Mouse (Mus musculus) right cerebral cortex, postnatal 25 days (tissue): Measurements from ENCODE around the gene Nrbp1.
"Not testable (repeated sequence)": the region's sequence is repeated elsewhere in the genome, so short reads cannot be mapped to it uniquely, and the experiment has no call there.

ENCODE experiments used
- DNase-seq: peaks from one replicate; pipeline ENCODE4 v3.0.0; 2022

The Nrbp1 gene

GRCm38 (mm10) chr5:31216554-31216953 lies 24.1 kb upstream of the Nrbp1 start:
- DNase-seq = not testable (repeated sequence)

- DNase-seq = no peak
Measured at GRCm38 (mm10) chr5:31218294-31218693, 22.4 kb upstream of the Nrbp1 start.

- no peak for DNase-seq
Measured at GRCm38 (mm10) chr5:31219070-31219469, 21.6 kb upstream of the Nrbp1 start.

- no peak for DNase-seq
Measured at GRCm38 (mm10) chr5:31219474-31219873, 21.2 kb upstream of the Nrbp1 start.

GRCm38 (mm10) chr5:31219911-31220447 lies 20.7 kb upstream of the Nrbp1 start:
- DNase-seq = peak; percentile 55

- peak; percentile 97 for DNase-seq
Measured at GRCm38 (mm10) chr5:31220448-31221303, 20.0 kb upstream of the Nrbp1 start, which contains the start of gene Ppm1g. Gene Ppm1g, minus strand, starts transcription at chr5:31220687.

- DNase-seq = peak; percentile 12
Measured at GRCm38 (mm10) chr5:31221304-31221945, 19.2 kb upstream of the Nrbp1 start.

GRCm38 (mm10) chr5:31222696-31223095 lies 18.0 kb upstream of the Nrbp1 start:
- no peak for DNase-seq

GRCm38 (mm10) chr5:31226641-31227040 lies 14.0 kb upstream of the Nrbp1 start:
- DNase-seq = no peak

GRCm38 (mm10) chr5:31241522-31242034 lies 914 bp downstream of the Nrbp1 start:
- DNase-seq = no peak

GRCm38 (mm10) chr5:31242191-31242590 lies 1.5 kb downstream of the Nrbp1 start:
- no peak for DNase-seq

GRCm38 (mm10) chr5:31250716-31251115 lies 10.1 kb downstream of the Nrbp1 start:
- DNase-seq = no peak

GRCm38 (mm10) chr5:31251541-31252101 lies 11.0 kb downstream of the Nrbp1 start, which contains the start of gene Krtcap3:
Gene Krtcap3, plus strand, starts transcription at chr5:31251691.
- no peak for DNase-seq

GRCm38 (mm10) chr5:31252151-31252550 lies 11.5 kb downstream of the Nrbp1 start:
- DNase-seq = no peak

- DNase-seq = no peak
Measured at GRCm38 (mm10) chr5:31252795-31253545, 12.3 kb downstream of the Nrbp1 start.

- DNase-seq = no peak
Measured at GRCm38 (mm10) chr5:31253806-31254205, 13.1 kb downstream of the Nrbp1 start.

- DNase-seq = no peak
Measured at GRCm38 (mm10) chr5:31254452-31254851, 13.8 kb downstream of the Nrbp1 start.

GRCm38 (mm10) chr5:31254901-31255300 lies 14.2 kb downstream of the Nrbp1 start:
- DNase-seq = no peak

GRCm38 (mm10) chr5:31255381-31255780 lies 14.7 kb downstream of the Nrbp1 start:
- no peak for DNase-seq

- no peak for DNase-seq
Measured at GRCm38 (mm10) chr5:31255971-31256370, 15.3 kb downstream of the Nrbp1 start.

- no peak for DNase-seq
Measured at GRCm38 (mm10) chr5:31257616-31258015, 17.0 kb downstream of the Nrbp1 start.

- DNase-seq = no peak
Measured at GRCm38 (mm10) chr5:31266101-31266500, 25.4 kb downstream of the Nrbp1 start.
